Mouse (Mus musculus) ES-Bruce4 (cell line): ENCODE results near the gene Vrtn.

Source experiments
- CTCF ChIP-seq: IDR thresholded peaks from one replicate; pipeline ENCODE4 v1.8.1; 2011; ENCODE audit warnings: low read depth, low read length
- EP300 ChIP-seq: IDR thresholded peaks from 2 replicates; pipeline ENCODE4 v1.6.1; 2011; ENCODE audit warnings: low read depth, low read length; ENCODE audit not compliant: insufficient read depth

GRCm38 (mm10) chr12:84620975-84621374 is 19.8 kb upstream of the Vrtn start:
- TF ChIP-seq CTCF (no peak), EP300 (no peak)
